Mouse (Mus musculus): ENCODE results near the gene Ctnna3.

Ctnna3 gene

DNA sequence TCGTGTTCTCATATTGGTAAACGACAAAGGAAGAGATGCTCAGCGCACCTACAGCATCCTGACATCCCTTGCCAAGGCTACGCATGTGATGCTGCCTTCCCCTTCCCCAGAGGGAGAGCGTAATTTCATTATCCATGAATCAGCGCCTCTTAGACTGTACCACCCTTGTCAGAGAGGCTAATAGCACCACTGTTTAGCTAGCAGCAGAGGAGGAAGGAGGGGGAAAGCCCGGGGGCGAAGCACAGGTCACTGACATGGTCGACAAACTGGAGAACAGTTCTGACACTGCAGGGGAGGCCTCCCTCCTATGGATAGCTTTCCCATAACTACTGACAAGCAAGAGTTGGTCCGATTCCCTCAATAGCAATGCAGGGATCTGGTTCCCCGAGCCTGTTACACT, 653.9 kb downstream of the Ctnna3 start:
- DNase-seq = peak; percentile 55 to 64

DNA sequence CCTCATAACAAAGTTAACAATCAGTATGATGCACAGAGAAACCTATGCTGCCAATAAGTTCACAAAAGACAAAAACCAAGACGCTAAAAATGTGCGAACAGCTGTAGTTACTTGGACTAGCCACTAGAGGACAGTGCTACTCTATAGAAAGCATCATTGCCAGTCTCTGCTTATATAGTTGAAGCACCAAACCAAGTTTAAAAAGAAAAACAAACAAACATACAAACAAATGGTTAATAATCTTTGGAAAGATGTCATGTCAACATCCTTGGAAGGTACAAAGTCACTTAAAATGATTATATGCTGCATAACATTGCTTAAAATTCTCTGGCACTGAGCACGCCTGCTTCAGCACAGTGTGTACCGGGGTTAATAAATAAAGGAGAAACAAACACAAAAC, 654.6 kb downstream of the Ctnna3 start:
- peak in 1 of 2 experiments; percentile 50 for DNase-seq

DNA sequence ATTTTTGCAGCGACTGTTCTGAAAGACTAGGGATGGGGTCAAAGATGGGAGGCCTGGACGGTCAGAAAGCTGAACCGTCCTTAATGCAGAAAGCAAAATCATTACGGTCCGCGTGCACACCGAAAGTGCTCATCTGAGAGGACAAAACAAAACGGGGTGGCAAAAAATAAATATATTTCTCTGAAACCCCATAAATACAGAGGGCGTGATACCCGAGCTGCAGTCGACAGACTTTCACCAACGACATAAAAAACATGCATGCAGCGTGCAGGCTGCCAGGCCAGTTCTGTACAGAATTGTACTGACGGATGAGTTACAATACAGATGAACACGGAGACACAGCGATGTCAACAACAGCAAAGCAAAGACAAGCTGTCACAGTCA, 656.3 kb downstream of the Ctnna3 start:
- DNase-seq = peak; percentile 44 to 56

DNA sequence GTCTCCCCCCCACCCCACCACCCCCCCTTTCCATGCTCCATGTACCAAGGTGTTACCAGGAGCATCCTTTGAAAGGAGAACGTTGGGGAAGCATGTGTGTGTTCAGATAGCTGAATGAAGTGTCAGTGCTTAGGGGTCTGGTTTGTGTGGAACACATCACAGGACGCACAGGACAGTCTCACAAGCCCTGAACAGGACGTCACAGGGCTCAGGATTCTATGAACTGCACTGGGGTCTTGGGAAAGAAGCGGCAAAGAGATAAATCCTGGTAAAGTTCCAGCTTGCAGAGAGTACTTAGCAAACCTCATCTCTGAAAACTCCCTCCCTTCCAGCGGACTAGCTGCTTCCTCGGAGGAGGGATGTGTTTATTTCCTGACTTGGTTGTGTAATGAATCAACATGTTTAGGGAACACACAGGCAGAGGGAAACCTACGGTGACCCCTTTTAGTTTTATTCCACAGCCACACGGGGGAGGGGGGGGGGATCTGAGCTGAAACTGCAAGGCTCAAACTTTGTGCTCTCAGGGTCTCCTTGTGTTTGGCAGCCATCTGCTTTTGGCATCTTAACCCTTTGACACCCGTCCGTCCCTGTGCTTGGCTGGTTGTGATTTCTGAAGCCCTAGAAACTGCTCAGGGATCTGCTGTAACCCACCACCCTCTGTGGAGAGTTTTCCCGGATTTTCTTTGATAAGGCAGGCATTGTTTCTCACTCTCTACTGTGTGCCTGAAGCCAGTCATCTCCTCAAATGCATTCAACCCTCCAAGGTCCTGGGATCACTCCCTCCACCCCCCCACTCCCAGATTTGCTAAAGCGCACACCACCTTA, 656.9 kb downstream of the Ctnna3 start:
- DNase-seq = peak; percentile 48 to 68

DNA sequence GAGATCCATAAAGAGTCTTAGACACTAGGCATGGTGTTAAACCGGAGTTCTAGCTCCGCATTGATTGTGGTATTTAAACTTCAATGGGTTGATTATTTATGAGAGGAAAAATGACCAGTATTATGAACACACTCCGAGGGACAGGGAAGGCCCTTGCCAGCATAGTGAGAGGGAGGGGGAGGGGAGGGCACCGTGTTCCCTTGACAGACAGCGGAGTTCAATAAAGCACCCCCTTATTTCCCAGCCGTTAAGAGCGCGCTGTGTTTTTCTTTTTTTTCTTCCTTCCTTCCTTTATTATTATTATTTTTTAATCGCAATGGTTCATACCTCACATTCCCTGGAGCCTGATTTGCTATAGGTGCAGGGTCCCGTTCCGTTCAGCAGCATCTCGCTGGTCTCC, 657.6 kb downstream of the Ctnna3 start:
- DNase-seq = peak; percentile 58 to 76

DNA sequence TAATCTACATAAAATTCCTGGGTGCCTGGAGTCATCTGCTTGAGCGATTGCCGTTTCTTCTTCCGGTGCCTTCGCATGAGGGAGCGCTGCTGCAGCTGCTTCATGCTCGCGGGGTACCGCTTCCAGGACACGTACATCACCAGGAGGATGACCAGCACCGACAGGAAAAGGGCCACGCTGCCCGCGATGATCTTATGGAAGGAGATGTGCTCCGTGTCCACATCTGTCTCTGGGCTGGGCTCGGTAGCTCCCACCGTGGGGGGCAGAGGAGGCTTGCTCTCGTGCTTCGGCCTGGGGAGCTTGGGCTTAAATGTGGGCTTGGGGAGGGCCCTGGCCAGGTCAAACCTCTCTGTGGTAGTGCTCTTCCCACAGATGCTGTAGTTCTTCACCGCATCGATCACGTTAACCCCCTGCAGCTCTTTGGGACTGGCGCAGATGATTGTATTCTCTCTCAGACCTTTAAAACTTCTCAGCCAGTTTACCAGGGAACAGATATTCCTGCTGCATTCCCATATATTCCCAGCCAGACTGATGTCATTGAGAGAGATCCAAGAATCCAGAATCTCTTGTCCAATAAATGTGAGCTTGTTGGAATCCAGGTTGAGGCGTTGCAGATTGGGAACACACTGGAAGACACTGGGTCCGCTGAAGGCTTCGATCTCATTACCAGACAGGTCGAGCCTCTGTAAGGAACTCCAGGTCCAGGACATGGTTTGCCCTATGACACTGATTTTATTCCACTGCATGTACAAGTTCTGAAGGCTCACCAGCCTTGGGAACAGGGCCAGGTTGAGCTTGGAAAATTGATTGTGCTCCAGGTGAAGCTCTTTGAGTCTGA, 658.3 kb downstream of the Ctnna3 start:
- peak; percentile 76 to 79 for DNase-seq

DNA sequence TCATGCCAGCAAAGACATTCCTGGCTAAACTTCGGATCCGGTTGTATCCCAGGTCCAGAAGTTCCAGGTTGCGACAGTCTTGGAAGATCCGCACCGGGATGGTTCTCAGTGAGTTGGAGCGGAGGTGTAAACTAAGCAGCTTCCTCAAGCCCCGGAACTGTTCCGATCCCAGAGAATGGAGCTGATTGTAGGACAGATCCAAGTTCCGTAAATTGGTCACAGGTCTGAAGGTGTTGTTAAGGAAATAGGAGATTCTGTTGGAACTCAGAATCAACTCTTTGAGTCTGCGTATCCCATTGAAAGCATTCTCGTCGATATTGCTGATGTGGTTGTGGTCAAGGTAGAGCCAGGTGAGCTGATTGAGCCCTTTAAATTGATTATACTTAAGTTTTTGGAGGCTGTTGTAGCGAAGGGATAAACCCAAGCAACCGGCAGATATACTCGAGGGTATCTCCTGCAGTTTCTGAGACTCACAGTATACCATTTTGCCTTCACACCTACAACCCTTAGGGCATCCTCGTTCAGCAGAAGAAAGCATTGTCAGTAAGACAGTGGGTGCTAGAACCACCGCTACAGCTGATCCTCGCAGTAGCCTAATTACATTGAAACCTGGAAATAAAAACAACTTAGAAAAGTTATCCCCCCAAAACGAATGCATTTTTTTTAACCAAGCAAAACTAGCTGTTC, 659.0 kb downstream of the Ctnna3 start:
- peak in 1 of 2 experiments; percentile 31 for DNase-seq

DNA sequence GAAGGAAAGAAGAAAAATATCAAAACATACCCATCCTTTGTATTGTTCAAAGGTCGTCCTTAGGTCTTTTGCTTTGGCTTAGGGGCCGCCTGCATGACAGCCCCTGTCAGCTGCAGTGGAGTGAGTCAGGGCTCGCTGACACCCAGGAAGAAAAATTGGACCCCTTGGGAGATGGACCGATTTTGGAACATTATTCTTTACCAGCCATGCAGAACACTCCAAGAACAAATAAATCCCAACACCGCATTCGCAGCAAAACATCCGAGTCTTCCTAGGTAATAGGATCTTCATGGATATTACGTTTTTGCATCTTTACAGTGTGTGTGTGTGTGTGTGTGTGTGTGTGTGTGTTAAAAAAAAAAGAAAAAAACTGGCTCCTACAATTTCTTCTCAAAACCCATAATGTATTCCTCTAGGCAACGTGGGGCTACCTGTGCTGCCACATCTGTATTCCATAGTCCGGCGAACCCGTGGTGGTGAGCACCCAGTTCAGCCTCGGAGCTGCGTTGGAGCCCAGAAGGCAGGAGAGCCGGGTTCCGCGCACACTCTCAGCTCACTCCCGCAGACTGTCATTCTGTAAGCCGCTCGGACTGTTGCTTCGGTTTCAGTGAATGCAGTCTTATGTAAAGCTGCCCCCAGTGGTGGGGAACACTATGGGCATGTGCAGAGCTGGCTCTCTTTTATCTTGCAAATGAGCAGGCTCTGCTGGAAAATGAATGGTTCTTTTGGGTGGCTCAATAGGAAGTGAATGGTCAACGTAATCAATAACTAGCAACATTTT, 660.0 kb downstream of the Ctnna3 start, which contains the start of gene Lrrtm3:
Lrrtm3 (minus strand) TSS at position 598 of the 781 bp plus-strand sequence.
- DNase-seq = peak; percentile 92 to 93

DNA sequence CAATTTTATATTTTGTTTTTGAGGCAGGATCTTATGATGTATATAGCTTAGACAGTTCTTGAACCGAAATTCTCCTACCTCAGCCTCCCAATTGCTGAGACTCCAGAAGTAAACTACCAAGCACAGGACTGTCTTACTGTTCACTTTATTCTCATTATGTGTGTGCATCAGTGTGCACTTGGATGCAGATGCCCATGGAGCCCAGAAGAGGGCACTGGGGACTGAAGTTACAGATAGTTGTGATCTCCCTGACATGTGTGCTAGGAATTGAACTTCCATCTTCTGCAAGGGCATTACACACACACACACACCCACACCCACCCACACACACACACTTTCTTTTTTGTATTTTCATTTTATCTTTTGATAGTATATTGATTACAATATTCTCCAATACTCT, 666.6 kb downstream of the Ctnna3 start:
- DNase-seq = no peak

DNA sequence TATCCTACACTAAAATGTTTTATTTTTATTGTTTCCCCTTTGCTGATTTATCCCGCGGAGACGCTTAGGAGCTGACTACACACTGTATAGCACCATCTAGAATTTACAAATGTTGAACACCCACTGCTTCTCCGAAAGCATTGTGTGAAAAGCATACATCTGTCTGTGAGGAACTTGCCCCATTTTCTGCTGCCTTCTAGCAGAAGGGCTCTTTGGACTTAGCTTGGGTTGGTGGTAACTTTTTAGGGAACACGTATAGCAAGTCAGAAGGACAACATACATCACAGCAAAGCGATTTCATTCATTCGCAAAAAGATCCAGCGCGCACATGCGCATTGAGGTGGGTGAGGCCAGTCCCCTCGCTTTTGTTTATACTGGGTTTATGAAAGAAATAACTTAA, 685.3 kb downstream of the Ctnna3 start:
- no peak for DNase-seq

DNA sequence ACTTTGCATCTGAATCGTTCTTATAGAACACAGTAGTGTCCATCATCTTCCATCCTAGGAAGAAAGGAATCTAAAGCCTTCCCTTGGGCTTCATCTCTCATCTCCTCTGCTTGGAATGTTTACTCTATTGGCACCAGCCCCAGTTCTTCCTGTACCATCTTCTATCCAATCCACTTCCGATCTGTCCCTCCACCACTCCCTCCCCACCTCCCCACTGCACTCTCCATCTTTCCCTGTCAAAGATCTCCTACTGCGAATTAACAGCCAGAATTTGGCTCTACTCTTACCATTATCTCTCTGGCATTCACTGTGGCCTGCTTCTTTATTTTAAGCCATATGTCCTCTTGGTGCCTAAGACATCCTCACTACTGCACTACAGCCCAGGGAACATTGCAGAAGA, 688.9 kb downstream of the Ctnna3 start:
- peak; percentile 67 to 74 for DNase-seq

DNA sequence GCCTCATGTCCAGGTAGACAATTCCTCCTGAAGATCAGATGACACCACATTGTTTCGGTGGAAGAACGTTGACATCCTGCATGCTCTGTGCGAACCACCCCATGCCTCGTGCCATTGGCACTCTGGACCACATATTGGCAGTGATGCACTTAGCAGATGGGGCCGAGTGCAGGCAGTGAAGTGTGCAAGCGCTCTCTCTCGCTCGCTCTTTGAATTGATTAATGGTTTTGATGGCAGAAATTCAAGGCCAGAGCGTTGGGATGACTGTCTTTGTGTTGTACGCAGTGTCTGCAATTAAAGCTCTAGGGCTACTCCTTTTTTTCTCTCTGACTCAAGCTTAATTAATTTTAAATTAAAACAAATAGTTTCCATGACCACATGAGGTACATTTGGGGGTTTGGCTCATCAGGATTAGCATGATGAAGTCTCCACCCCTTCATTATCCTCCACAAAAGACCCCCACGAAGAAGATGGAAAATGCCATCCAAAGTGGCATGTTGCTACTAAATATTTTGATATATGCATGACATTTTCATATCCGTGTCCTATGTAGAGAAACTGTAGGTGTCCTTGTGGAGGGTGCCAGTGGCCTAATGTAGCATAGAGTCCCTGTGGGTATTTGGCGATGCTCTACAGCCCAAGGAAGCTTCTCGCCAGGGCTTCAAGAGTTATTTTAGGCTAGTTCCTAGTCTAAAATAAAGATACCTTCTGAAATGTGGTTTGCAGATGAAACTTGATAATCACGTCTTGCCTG, 700.7 kb downstream of the Ctnna3 start:
- peak; percentile 89 for DNase-seq

DNA sequence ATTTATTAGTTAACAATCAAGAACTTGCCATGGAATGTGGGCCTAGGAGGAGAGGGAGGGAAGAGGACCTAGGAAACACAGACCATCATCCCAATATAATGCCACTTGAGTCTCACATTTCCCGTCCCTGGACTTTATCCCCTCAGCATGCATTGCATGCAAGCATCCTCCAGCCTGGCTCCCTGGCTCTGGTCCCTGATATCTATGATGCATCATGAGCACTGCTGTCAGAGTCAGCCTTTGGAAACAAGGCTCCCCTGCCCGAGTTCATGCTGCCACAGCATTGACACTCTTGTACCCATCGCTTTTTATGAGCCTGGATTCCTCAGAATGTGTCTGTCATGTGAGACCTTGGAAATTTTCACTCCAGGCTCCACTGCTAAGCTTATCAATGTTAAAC, 703.6 kb downstream of the Ctnna3 start:
- DNase-seq = peak; percentile 38 to 60

DNA sequence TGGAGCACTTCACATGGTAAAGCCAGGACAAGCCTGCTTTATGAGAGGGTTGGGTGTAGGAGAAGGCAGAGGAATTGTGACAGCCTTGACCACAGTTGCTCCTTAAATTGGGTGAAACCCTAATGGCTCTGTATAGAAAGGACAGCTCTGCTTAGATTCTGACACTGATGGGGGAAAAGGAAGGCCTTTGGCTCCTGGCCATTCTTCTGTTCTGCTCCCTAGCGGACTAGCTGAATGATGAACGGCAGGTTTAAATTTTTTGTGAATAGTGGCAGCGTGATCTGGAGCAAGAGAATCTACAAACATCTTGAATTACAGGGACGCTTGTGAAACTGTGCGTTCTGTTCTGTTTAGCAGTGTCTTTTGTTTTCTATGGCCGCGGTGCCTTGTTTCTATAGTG, 705.6 kb downstream of the Ctnna3 start:
- DNase-seq = peak in 1 of 2 experiments; percentile 31

DNA sequence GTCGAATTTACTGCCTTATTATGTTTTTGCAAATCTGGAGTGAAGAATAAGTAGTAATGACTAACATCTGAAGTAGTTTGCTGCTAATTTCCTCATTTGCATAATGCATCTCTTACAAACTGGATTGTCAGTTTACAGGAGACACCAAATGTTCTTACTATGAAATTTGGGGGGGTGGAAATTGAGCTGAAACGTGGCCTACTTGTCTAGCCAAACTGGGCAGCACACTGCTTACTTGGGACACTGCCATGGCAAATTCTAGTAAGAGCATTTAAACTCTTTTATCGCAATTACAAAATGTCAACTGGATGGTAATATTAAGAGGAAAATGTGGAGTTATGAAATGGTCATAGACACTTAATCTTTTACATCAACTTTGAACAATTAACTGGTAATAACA, 716.6 kb downstream of the Ctnna3 start:
- no peak for DNase-seq

DNA sequence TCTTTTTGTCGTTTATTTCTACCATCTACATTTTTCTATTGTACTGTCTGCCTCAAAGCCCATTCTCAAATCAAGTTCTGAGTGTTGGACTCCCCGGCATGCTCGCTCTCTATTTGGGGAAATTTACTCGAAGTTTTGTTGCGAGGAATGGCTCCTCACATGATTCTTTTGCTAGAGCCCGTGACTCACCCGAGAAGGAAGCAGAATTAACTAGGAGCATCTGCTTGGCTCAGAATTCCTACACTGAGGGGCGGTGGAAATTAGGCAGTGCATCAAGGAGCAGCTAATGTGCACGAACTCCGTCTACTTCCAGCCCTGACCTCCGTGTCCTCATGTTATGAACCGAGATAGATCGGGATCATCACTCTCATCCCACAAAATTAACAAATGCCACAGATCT, 751.8 kb downstream of the Ctnna3 start:
- DNase-seq = no peak

DNA sequence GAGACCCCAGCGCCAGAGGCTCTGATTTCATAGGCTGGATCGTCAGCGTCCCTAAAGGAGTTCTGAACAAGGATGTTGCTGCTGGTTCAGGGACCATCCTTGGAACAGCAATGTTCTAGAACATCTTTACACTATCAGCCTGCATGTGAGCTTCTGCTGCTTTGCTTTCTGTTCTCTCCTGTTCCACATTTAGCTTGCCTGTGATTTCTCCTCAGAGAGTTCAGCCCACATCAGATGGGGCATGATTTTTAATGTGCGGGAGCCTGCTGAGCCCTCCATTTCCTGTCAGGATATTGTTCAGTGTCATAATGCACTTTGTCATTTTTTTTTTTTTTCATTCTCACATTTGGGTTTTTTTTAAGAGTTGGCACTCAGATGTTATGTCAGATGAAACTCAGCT, 752.8 kb downstream of the Ctnna3 start:
- DNase-seq = no peak

DNA sequence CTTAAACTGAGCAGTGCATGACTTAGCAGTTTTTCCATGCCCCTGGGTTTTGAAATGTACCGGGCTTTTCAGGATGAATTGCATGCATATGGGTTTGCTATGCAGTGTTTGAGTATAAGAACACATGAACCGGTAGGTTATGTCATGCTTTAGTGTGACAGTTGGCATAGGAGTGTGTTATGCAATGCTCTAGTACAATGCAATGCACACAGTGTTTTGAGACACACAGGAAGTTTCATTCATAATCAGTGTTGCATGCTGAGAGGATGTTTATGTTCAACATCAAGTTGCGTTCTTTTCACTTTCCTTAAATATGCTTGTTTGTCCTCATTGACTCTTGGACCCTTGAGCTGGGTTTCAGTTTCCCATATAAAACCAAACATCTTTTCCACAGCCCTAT, 758.1 kb downstream of the Ctnna3 start:
- no peak for DNase-seq

DNA sequence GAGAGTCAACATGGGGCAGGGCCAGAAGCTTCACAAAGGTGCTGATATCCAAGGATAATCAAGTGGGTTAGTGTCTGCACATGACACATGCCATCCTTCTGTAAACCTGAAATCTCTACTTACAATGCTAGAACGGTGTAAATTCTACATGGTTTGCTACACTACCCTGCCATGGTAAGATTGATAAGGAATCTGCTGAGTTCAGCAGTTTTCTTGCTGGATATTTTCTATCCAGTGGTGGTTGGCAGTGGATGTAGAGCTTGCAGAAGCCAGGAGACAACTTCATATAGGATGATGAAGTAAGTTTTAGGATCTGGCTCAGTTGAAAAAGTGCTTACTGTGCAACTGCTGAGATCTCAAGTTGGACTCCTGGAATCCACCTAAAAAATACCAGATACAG, 767.7 kb downstream of the Ctnna3 start:
- DNase-seq = no peak

DNA sequence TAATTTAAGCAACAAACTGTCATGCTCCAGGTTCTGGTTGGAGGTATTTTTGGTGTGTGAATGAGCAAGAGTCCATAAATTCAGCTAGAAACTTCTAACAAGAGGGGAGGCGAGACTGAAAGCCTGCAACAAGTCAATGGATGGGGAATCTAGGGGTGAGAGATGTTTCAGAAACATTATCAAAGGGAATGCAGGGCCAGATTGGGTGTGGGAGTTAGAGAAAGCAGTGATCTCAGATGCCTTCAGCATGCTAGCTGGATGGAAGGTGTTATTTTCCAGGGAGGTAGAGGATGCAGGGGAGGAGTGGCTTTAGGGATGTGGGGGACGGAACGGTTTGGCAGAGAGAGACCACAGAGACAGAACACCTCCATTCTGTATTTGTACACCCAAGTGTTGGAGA, 785.7 kb downstream of the Ctnna3 start:
- no peak for DNase-seq

DNA sequence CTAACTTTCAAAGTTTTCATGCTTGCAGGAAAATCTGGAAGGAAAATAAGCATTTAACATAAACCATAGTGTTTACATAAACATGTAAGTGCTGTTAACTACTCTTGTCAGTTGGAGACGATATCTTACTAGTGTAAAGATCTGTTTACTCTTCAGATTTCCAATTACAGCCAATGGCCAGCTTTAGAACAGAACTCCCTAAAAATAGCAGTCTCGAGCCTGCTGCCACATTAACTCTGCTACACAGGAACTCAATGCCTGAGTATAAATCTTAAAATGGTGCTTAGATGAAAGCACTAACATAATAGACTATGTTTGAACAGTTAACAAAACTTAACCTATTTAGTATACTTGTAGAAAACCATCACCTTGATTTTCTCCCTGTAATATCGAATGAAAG, 793.1 kb downstream of the Ctnna3 start:
- DNase-seq = no peak

DNA sequence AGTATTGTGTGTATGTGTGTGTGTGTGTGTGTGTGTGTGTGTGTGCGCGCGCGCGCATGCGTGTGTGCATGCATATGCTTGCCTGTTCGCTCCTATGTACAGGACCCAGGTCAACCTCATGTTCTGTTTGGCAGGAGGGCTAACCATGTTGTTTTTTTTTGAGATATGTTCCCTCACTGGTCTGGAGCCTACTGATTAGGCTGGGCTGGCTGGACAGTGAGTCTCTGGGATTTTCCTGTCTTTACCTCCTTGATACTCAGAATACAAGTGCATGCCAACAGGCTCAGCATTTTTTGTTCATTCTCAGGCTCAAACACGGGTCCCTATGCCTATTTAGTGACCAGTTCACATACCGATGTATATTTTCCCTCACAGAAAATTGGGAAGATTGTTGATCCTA, 794.1 kb downstream of the Ctnna3 start:
- no peak for DNase-seq
